Mouse (Mus musculus): ENCODE results near the gene Nagpa.
"Not testable (repeated sequence)": the region's sequence is repeated elsewhere in the genome, so short reads cannot be mapped to it uniquely, and the experiment has no call there.

Nagpa gene

GRCm38 (mm10) chr16:5203668-5204433 lies at the start of gene Nagpa:
Gene Nagpa, minus strand, starts transcription at chr16:5204012.
- peak; percentile 85 for DNase-seq

DNA sequence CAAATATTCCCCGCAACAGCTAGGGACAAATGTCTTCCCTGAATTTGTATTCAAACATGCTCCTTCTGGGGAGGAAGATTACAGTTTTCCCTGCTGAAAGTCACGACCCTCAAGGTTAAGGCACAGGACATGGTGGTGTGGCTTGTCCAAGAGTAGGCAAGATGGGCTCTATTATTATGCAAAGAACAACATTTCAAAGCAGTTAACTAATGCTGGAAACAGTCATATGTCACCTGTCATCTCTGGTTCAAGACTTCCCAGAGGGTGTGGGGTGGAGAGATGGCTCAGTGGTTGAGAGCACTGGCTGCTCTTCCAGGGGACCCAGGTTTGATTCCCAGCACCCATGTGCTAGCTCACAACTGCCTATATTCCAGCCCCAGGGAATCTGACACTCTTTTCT lies 48.4 kb upstream of the Nagpa start:
- no peak for DNase-seq

GRCm38 (mm10) chr16:5250891-5251290 lies 47.1 kb upstream of the Nagpa start:
- DNase-seq = no peak

- peak; percentile 46 for DNase-seq
These were observed 40.6 kb upstream of the Nagpa start for GRCm38 (mm10) chr16:5244411-5244810.

DNA sequence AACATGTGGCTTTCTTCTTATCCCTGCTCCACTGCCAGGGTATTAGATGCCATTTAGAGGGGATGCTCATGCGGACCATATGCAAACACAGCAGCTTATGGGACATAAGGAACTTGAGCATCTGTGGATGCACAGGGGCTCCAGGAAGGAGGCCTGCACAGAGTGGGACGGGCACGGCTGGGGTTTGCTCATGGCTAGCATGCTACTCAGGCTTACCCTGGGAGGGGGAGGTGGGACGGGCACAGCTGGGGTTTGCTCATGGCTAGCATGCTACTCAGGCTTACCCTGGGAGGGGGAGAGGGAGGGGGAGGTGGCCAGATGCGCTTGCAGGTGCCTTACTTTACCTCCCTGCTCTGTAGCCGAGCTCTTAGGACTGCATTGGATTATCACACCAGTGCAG lies 39.1 kb upstream of the Nagpa start:
- no peak for DNase-seq

- no peak for DNase-seq
These were observed 38.5 kb upstream of the Nagpa start for GRCm38 (mm10) chr16:5242355-5242754.

- DNase-seq = peak; percentile 96
These were observed 29.9 kb upstream of the Nagpa start, which contains the start of gene Alg1 for GRCm38 (mm10) chr16:5233418-5234313. Gene Alg1, plus strand, starts transcription at chr16:5233621.

GRCm38 (mm10) chr16:5232982-5233381 lies 29.2 kb upstream of the Nagpa start:
- DNase-seq = no peak

DNA sequence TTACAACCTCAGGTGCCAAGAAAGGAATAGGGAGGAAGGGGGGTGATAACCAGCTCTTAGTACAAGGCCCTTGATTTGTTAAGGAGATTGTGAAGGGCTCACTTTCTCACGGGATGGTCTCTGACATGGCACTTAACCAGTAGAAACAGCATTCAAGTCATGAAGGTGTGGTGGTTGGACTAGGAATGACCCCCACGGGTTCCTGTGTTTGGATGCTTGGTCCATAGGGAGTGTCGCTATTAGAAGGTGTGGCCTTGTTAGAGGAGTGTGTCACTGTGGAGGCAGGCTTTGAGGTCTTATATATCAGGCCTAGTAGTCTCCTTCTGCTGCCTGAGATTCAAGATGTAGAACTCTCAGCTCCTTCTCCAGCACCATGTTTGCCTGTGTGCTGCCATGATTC lies 24.3 kb upstream of the Nagpa start:
- DNase-seq = not testable (repeated sequence)

- DNase-seq = not testable (repeated sequence)
These were observed 23.7 kb upstream of the Nagpa start for GRCm38 (mm10) chr16:5227501-5227900.

DNA sequence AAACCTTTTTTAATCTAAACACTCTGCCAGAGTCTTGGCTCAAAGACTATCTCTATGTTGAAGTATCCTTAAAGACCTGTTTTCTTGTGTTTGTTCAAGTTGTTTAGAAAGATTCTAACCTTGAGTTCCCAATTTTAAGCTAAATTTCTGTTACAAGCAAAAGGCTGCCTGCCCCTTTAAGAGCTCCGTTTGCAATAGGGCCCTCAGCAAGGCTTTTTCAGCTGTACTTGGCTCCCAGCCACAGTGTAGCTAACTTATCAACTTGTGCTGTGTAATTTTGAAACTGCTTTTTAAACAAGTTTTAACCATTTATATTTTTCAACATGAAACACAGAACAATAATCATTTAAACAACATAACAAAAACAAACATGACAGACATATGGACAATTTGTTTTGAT lies 22.7 kb upstream of the Nagpa start:
- DNase-seq = not testable (repeated sequence)

- DNase-seq = no peak
These were observed 18.3 kb upstream of the Nagpa start, which contains the start of gene AU021092 for GRCm38 (mm10) chr16:5222140-5222539. Gene AU021092, minus strand, starts transcription at chr16:5222299.

DNA sequence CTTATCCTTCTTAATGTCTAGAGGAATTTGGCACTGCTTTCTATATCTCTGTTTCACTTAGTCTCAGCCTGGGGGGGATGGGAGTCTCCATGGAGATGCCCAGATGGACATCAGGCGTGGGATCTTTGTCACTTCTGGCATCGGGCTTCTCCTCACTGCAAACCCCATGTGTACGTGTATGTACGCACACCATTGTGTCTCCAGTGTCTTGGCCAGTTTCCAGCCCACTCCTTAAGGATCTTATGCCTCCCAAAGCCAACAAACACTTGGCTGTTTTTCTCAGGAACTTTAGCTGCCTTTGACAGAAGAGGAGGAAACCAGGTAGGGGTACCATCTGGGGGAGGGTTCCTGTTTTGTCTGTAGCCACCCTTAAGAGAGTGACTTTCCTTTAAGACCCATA lies 17.6 kb upstream of the Nagpa start:
- DNase-seq = no peak

- no peak for DNase-seq
These were observed 13.7 kb upstream of the Nagpa start for GRCm38 (mm10) chr16:5217341-5218133.

- DNase-seq = no peak
These were observed 12.9 kb upstream of the Nagpa start for GRCm38 (mm10) chr16:5216686-5217085.

GRCm38 (mm10) chr16:5214126-5214525 lies 10.3 kb upstream of the Nagpa start:
- DNase-seq = peak; percentile 26

DNA sequence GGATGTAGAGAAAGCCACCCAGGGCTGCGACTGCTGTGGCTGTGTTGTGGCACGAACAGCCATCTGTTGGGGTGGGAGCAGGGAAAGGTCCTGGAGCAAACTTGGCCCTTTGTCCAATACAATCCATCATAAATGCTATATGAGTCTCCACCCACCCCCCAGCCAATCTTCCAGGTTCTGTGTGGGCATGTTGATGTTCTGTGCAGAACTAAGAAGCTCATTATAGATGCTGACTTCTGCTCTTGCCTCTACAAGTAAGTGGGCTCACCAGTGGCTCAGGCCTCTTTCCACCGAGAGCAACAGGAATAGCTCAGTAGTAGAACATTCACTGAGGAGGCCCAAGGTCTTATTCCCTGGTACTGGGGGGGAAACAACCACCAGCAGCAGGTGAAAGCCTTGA lies 8.3 kb upstream of the Nagpa start:
- peak; percentile 29 for DNase-seq

DNA sequence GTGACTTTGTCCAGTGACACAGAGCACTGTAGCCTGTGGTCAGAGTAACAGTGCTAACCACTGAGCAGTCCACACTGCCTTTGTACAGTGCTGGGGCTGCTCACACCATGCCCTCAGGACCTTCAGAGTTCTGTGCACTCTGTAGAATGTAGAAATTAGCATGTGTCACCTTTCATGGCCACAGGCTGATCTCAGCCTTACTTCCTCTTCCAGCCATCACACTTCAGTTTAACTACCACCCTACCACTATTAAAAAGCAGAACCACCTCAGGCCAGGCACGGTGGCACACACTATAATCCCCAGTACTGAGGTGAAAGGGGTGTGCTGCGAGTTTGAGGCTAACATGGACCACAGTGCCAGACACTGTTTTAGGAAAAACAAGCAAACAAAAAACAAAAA lies 6.6 kb upstream of the Nagpa start:
- no peak for DNase-seq

DNA sequence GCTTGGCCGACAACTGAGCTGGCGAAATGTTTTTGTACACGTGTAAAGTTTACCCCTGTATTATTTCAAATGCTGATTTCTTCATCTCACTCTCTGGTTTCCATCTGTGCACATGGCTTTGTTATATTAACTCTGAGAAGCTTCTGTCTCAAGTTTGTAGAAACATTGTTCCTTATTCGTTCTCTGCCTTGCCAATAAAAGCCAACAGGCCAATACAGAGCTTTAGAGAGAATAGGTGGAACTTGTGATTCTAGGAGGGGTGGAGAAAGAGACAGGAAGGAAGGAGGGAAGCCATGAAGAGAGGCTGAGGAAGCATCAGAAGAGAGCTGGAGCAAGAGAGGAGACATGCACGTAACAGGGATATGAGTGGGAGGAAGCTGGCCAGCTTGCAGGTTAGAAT lies 2.2 kb upstream of the Nagpa start:
- no peak for DNase-seq

DNA sequence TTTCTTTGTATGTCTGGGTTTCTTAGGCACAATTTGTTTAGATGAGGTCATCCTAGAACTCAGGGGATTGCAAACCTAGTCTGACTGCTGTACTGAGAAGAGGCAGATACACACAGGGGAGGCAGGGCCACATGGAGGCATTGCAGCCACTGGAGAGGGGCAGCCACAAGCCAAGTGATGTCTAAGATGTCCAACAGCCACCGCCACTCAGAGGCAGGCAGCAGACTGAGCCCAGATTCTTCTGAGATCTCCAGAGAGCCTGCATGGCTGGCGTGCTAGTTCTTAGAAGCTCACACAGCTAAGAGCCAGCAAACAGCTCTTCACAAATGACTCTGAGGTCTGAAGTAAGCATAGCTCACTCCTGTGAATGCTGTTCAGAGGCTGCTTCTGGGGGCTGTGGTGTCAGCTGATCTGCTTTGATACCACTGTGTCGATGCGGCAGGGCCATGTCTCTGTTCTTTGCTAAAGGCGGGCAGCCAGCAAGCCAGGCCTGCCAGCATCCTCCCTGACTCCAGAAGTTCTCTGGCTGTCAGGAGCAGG lies 1.7 kb upstream of the Nagpa start:
- no peak for DNase-seq

DNA sequence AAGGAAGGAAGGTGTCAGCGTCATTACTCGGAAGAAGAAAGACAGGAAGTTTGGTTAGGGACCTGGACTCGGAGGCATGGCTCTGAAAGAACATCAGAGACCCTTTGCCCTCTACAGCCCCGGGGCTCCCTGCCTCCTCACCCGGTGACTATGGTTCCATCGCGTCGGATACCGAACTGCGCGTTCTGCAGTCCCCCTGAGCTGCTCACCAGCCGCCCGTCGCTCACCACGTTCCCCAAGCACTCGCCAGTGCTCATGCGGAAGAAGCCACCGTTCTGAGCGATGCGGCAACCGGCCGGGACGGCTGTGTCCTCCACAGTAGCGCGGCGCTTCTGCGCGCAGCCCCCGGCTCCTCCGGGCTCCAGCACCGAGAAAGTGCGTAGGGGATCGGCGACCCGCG lies 612 bp downstream of the Nagpa start:
- DNase-seq = no peak

- peak; percentile 47 for DNase-seq
These were observed 1.1 kb downstream of the Nagpa start for GRCm38 (mm10) chr16:5202681-5203080.

GRCm38 (mm10) chr16:5195080-5195479 lies 8.7 kb downstream of the Nagpa start:
- peak; percentile 53 for DNase-seq

All from right cerebral cortex, adult 18-20 months (tissue).